Mouse (Mus musculus): ENCODE results near the gene Scarf1.

Scarf1 gene

GRCm38 (mm10) chr11:75563851-75564548 lies 50.7 kb downstream of the Scarf1 start:
- DNase-seq (ENCODE audit: low spot score): peak; percentile 35

GRCm38 (mm10) chr11:75565849-75566248 lies 52.5 kb downstream of the Scarf1 start:
- DNase-seq (ENCODE audit: low spot score): no peak

DNA sequence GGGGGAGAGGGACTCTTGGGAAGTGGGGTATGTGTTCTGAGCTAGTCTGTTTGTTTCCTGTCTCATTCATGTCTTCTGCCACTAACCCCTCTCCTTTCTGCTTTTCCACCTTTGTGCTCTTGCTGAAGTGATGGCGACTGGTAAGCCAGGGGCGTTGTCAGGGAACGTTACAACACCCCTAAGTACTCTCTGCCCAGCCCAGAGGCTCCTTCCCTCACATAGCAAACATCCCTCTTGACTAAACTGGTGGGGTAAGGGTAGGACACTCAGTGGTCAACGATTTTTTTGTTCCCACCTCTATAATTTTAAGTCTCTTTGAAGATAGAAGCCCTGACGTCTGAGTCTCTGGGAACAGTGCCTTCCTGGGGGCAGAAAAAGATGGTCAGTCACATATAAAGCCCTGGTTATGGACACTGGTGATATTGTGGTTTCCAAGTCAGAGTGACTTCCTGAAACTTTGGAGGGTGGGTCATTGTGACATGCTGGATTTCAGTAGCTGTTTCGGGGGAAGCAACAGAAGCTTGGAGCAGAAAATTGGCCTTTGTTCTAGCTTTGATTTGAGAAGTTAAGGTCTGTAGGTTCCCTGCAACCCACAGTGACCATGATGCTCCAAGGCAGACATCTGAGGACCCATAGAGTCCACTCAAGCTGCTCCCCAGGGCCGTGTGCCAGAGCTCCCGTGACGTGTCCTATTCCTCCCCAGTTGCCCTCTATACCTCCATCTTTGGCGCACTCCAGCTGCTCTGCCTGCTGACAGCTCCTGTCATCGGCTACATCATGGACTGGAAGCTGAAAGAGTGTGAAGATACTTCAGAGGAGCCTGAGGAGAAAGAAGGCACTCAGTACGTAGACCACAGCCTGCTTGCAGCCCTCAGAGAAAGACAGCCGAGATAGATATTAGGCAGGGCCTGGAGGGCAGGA lies 53.2 kb downstream of the Scarf1 start:
- no peak for DNase-seq (ENCODE audit: low spot score)

- no peak for DNase-seq (ENCODE audit: low spot score)
Observed at GRCm38 (mm10) chr11:75567346-75568114, 54.2 kb downstream of the Scarf1 start.

- no peak for DNase-seq (ENCODE audit: low spot score)
Observed at GRCm38 (mm10) chr11:75568115-75568511, 54.8 kb downstream of the Scarf1 start.

DNA sequence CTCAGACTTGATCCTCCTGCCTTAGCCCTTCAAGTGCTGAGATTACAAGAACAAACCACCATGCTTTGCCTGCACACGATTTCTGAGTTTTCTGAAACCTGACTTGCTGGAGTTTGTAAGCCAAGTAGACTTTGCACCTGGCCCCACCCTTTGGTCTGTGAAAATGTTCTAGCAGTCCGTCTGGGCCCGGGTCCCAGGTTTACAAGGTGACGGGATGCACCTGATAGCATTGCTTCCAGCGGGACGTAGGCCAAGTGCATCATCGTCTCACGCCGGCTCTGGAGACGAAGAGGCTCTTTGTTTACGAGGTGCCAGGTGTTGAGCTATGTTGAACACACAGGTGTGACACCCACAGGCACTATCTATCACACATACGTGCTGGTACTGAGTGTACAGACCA lies 55.6 kb downstream of the Scarf1 start:
- no peak for DNase-seq (ENCODE audit: low spot score)

- no peak for DNase-seq (ENCODE audit: low spot score)
Observed at GRCm38 (mm10) chr11:75570375-75571125, 57.2 kb downstream of the Scarf1 start.

GRCm38 (mm10) chr11:75571126-75571990 lies 58.0 kb downstream of the Scarf1 start:
- DNase-seq (ENCODE audit: low spot score): no peak

DNA sequence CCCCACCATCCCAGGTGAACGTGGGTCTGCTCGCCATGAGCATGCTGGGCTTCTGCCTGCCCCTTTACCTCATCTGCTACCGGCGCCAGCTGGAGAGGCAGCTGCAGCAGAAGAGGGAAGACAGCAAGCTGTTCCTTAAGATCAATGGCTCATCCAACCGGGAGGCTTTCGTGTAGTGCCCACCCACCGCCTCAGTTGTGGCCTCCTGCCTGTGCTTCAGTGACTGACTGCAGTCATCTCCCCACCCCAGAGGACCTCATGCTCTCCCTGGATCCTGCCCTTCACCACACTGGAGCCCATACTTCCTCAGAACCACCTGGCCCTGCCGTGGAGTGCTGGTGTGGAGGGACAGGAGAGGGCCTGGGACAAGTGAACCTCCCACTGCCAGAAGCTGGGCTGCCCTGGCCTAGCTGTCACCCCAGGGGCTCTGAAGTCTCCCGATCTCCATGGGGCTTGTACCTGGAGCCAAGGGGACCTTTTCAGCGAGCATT lies 59.0 kb downstream of the Scarf1 start:
- DNase-seq (ENCODE audit: low spot score): no peak

- peak; percentile 92 for DNase-seq (ENCODE audit: low spot score)
Observed at GRCm38 (mm10) chr11:75572854-75573650, 59.7 kb downstream of the Scarf1 start.

DNA sequence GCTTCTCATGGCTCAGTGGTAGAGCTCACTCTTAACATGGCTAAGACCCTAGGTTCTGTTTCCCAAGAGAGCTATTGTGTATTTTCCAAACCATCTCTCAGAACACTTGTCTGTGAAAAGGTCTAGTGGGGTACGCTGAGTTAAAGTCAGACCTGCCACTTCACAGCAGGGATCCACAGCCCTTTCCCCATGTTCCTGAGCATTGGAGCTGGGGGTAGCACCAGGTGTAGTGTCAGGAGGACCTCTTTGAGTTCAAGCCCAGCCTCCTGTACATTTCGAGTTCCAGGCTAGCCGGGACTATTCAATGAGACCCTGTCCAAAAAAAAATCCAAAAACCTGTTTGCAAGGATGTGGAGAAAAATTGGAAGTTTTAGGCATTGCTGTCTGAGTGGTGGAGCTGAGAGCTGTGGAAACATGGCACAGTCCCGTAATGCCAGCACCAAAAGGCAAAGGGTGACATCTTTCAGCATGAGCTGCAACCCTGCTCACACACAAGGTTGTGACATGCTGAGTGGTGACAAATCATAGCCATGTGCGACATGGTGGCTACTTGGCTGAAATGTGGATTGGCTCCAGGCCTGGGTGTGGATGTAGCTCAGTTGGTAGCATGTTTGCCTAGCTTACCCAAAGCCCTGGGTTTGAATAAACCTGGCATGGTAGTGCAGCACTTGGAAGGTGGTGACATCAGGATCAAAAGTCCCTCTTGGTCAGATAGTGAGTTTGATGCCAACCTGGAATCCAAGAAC lies 61.2 kb downstream of the Scarf1 start:
- no peak for DNase-seq (ENCODE audit: low spot score)

GRCm38 (mm10) chr11:75575560-75576123 lies 62.3 kb downstream of the Scarf1 start:
- DNase-seq (ENCODE audit: low spot score): no peak
